Mouse (Mus musculus): Measurements from ENCODE around the gene Rxra.

Gene Rxra

DNA sequence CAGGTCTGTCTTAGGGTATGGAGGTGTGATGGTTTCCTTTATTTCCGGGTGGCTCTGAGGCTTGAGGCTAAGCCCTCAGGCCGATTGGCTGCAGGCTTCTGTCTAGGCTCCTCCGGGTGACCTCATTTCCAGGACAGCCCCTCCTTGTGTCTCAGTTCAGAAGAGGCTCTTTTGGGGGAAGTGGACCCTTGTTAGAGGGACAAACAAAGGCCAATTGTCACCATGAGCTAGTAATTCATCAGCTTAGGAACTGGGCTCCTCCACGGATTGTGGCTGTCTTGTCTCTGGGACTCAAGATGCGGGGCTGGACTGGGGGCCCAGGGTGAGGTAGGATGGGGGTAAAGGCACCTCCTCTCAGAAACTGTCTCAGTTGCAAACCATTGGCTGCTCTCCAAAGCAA is 5.5 kb upstream of the Rxra start:
- DNase-seq (ENCODE audit: low read depth, low spot score) = no peak

DNA sequence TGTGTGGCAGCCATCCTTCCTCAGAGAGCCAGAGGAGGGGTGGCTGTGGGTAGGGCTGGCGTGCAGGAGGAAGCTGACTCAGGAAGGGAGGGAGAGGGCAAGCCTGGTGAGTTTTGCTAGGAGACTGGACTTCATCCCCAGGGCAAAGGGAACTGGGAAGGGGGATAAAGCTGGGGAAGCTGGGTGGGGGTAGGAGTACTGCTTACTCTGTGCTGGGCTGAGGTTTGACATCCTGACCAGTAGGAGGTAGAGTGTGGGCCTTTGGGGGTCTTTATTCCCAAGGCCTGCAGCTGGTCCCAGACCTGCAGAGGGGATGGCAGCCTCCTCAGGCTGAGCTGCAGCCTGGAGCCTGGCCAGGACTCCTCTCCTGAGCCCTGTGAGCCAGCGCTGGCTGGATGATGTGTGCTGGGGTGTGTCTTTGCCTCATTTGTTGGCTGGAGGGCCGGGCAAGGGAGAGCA is 4.6 kb upstream of the Rxra start:
- DNase-seq (ENCODE audit: low read depth, low spot score) = no peak

DNA sequence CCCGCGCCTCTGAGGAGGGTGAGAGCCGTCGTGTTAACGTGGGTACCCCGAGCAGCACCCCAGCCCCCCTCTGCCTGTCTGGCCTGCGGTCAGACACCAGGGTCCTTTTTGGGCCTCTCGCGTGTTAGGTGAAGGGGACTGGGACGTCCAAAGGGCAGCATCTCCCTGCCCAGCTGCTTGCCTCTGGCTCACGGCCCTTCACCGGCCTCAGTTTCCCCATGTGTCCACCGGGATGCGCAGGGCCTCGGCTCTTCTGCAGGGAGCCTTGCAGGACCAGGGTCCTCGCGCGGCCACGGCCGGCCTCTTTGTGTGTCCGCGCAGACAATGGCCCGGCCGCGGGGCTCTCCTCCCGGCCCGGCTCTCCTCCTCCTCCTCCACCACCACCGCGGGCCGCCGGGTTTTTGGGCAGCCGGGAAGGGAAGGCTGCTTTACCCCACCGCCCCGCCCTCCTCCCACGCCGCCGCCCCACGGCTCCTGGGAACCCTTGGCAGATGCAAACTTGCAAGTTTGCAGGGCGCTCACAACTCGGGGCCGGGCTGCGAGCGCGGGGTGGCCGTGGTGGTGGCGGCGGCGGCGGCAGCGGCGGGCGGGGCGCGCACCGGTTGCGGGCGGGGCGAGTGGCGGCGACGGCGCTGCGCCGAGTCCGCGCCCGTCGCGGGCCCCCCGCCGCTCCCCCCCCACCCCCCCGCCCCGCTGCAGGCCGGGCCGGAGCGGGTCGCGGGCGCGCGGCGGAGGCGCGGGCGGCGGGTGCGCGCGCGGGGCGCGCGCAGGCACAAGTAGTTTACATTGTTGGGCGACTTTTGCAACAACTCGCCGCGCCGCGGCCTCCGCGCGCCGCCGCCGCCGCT is 462 bp downstream of the Rxra start:
- no peak for DNase-seq (ENCODE audit: low read depth, low spot score)

DNA sequence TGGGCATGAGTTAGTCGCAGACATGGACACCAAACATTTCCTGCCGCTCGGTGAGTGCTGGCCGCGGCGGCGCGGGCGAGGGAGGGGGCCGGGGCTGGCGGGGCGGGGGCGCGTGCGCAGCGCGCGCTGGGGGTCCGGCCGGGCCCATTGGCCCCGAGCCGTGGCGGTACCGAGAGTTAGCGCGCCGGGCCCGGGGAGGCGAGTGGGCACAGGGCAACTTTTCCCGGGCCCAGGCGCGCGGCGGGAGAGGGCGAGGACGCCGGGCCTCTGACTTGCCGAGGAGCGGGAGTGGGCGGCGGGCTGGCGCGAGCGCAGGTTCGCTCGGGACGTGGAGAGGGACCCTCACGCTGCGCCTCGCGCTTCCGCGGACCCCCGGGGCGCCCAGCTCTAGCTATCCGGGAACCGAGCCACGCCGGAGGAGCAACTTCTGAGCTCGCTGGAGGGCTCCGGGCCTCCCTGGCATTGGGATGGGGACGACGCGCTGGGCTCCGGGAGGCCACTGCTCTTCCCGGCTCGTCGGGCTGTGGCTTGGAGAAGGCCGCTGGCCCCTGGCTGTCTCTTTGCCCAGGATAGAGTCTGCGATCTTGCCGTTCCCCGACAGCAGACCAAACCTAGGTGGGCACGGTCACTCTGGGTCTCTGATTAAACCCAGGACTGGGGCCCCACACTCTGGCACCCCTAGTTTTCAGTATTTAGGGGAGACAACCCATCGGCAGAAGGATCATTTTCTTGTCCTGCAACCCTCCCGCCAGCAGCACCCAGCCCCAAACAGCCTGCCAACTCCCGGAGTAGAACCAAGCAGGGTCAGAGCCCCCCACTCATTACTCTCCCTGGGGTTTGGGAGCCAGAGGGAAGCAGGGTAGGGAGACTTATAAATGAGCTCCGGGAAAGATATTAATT is 1.4 kb downstream of the Rxra start:
- no peak for DNase-seq (ENCODE audit: low read depth, low spot score)

- DNase-seq (ENCODE audit: low read depth, low spot score) = no peak
These were observed 2.1 kb downstream of the Rxra start for GRCm38 (mm10) chr2:27678331-27678730.

- peak; percentile 45 for DNase-seq (ENCODE audit: low read depth, low spot score)
These were observed 2.7 kb downstream of the Rxra start for GRCm38 (mm10) chr2:27678836-27679480.

DNA sequence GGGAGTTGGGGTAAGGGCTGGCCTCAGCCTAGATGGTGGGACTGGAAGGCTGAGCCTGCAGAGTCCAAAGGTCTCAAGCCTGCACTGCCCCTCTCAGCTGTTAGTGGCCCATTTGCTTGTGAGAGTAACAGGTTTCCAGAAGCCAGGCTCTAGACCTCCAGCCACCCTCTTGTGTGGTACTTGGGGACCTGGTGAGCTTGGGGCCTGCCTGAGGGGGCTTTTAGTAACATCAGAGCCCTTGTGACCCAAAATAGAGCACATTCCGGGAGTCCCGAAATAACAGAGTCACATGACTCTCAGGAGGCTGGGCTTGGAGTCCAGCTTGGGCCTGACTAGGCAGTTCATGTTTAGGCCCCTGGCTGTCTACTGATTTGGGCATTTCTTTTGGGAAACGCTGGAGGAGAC is 3.4 kb downstream of the Rxra start:
- DNase-seq (ENCODE audit: low read depth, low spot score) = no peak

- no peak for DNase-seq (ENCODE audit: low read depth, low spot score)
These were observed 3.8 kb downstream of the Rxra start for GRCm38 (mm10) chr2:27680058-27680457.

DNA sequence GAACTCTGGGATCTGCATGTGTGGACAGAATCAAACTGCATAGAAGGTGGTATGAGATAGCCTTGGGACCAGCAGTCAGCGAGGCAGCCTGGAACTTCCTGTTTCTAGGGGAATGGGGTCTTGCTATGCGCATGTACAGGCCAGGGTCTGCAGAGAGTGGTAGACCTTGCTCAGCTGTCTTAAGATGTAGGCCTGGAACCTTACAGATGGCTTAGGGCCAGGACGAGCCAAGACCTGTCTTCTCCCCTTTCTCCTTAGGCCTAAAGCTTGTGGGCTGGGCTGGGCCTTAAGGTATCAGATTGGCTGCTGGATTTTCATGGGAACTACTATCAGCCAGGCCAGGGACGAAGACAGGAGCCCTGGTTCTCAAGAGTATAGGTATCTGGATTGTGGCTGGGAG is 4.4 kb downstream of the Rxra start:
- DNase-seq (ENCODE audit: low read depth, low spot score) = no peak

DNA sequence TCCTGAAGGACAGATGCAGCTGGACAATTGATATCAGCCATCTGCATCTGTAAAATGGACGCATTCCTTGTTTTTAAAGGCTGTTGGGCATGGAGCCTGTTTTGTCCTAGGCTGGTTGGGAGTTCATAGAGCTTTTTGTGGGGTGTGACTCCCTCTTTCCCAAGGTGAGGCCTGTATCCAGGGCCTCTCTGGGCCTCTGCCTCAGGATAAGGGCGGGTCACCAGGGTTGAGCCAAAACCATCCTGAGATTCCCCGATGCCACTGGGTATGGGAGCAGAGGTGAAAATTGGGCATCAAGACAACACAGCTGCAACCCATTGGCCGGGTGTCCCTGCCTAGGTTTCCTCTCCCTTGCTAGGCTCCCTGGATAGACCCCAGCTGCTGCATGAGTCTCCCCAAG is 5.2 kb downstream of the Rxra start:
- no peak for DNase-seq (ENCODE audit: low read depth, low spot score)

GRCm38 (mm10) chr2:27682096-27682495 is 5.9 kb downstream of the Rxra start:
- DNase-seq (ENCODE audit: low read depth, low spot score) = no peak

DNA sequence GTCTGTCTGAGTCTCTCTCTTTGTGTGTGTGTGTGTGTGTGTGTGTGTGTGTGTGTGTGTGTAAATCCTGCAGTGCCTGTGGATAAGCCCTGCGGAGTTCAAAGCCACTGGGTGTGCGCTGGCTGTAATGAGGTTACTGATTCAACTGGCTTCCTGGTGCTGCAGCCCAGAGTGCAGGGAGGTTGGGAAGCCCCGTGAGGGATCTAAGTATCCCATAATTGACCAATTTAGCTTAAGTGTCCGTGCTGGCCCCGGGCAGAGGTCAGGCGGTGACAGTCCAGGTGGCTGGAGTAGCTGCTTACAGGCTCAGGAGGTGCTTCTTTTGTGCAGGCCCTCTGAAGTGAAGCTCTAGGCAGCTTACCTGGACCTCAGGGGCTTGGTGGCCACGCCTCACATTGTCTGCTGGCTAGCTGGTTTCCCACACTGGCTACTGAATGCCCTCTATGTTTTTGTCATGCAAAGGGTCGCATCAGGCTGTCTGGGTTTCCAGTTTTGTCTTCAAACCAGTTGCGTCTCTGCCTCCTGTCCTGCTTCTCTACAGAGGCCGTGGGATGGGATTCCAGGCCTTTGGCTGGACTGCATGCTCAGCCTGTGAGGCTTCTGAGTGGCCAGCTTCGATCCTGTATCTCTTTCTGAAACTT is 7.9 kb downstream of the Rxra start:
- no peak for DNase-seq (ENCODE audit: low read depth, low spot score)

- no peak for DNase-seq (ENCODE audit: low read depth, low spot score)
These were observed 9.7 kb downstream of the Rxra start for GRCm38 (mm10) chr2:27685917-27686316.

DNA sequence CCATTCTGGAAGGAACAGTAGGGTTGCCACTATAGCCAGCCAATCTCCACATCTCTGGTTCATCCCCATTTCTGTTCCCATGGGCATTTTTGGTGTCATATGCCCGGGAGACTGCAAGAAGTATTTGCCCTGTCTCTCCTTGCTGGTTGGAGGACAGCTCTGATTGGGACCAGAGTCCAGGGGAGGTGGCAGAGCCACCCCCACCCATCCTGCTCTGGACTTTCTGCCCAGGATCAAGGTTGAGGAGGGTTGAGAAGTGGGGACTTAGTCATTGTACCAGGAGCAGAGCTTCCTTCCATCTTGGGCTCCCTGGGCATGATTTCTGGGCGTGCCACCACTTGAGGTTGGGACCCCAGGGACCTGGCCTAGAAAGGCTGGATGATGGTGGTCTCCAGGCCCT is 10.1 kb downstream of the Rxra start:
- no peak for DNase-seq (ENCODE audit: low read depth, low spot score)

DNA sequence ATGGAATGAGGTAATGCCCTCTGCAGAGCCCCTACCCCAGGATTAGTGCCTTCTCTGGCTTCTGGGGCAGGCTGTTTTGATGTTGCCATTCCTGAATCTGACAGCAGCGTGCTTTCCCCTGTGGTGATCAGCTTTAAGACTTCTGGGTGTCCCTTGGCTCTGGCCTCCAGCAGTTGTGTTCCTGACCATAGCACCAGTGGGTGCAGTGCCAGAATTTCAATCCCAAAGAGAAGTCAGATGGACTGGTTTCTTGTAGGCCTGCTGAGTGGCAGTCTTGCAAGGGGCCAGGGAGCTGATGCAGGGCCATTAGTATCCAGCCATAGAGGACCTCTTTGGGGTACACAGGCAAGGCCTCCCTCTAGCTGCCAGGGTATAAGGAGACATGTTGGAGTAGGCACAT is 10.8 kb downstream of the Rxra start:
- no peak for DNase-seq (ENCODE audit: low read depth, low spot score)

DNA sequence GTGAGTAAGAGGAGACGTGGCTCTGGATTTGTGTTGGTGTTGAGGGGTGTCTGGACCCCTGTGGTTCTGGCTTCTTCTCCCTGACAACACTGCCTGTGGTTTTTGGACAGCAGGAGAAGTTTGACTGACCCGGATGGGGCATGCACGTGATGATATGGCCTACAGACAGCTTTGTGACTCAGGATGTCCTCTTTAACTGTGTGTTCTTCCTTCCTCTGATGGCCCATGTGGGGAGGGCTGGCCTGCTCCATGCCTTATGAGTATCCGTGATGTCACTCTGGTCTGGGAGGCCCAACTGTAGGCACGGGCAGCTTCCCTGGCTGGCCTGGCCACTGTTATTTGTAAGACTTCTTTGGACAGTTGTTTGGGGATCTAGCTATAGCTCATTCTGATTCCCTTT is 11.7 kb downstream of the Rxra start:
- DNase-seq (ENCODE audit: low read depth, low spot score) = no peak

GRCm38 (mm10) chr2:27690714-27691113 is 14.5 kb downstream of the Rxra start:
- no peak for DNase-seq (ENCODE audit: low read depth, low spot score)

- no peak for DNase-seq (ENCODE audit: low read depth, low spot score)
These were observed 15.0 kb downstream of the Rxra start for GRCm38 (mm10) chr2:27691139-27691720.

- DNase-seq (ENCODE audit: low read depth, low spot score) = no peak
These were observed 16.4 kb downstream of the Rxra start for GRCm38 (mm10) chr2:27692608-27693007.

DNA sequence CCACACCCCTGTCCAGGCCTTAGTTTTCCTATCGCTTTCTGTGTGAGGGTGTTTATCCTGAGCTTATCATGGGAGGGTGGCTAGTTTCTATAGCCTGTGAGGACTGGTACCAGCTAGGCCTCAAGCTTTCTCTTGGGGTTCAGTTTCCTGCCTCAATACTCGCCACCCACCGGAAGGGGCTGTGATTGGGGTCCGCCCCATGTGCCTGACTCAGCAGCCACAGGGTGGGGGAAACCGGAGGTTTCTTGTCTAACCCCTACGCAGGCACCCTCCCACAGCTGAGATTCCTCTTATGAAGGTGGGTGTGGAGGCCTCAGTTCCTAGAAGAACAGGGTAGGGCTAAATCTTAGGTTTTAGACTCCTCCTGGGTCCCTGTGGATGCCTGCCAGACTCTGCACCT is 17.4 kb downstream of the Rxra start:
- no peak for DNase-seq (ENCODE audit: low read depth, low spot score)

DNA sequence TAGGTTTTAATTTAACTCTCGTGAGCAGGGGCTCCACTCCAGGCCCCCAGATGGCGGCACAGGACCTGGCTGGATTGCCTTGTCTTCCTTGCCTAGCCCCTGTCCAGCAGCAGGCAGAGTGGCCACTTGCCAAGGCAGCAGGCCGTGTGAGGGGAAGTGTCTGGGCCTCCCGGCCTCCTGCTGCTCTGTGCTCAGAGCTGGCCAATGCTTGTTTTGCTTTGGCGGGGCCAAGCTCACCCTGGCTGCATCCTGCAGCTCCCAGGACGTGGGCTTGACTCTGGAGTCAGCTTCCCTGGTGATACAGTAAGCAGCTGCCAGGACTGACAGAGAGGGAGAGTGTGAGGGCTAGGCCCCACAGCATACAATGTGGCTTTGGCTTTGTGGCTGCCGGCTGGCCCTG is 23.3 kb downstream of the Rxra start:
- peak; percentile 33 for DNase-seq (ENCODE audit: low read depth, low spot score)

All from retina, postnatal 7 days (tissue).